Mouse (Mus musculus): ENCODE data around the gene Rptn.
"Not testable (repeated sequence)": the region's sequence is repeated elsewhere in the genome, so short reads cannot be mapped to it uniquely, and the experiment has no call there.

DNA sequence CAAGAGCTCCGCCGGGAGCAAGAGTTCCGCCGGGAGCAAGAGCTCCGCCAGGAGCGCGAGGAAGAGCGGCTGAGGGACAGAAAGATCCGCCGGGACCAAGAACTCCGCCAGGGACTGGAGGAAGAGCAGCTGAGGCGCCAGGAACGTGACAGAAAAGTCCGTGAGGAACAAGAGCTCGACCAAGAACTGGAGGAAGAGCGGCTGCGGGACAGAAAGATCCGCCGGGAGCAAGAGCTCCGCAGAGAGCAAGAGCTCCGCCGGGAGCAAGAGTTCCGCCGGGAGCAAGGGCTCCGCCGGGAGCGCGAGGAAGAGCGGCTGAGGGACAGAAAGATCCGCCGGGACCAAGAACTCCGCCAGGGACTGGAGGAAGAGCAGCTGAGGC is 53.2 kb downstream of the Rptn start:
- not testable (repeated sequence) for TF ChIP-seq CTCF, EP300 (IDR thresholded peaks at IDR 0.05; ENCODE audit: low read depth)

Measured in heart, postnatal 0 days (tissue).